Mouse (Mus musculus): ENCODE data around the gene Gm42417. TPM values are rescaled to one million over a fixed set of nuclear protein-coding genes. Genes with fewer than 3 reads are reported as not detected.

Gm42417 gene
- polyA plus RNA-seq, 1 experiment: not detected

DNA sequence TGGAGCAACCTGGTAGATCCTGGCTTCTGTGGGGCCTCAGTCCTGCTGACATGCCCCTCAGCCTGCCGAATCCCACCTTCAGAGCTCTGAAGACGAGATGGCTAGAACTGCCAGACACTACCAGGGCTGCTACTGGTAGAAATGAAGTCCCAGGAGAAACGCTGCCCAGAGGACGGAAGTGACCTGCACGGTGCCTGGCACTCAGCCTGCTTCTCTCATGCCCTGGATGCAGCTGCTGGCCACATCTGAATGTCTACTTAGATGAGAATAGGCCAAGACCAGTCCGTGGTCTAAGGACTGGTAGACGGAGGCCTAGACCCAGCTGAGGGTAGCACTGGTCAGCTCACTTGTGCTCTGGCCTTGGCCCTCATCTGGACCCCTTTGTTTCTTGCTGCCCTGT, 8.3 kb downstream of the Gm42417 start:
- Histone ChIP-seq H3K4me3 (replicated peaks; ENCODE audit: extremely low read depth, low read depth, low read length) (no peak overlapping the region), H3K4me1 (ENCODE audit: control insufficient read depth, insufficient read depth, low read length) (peaks cover 4% of the 10 kb centered on the region; the same call in 1 of the 2 replicates)
- DNase-seq: no peak
- WGBS: 88% methylated on average over 7 of the region's 7 CpGs
- no peak for TF ChIP-seq POLR2A (IDR thresholded peaks at IDR 0.05; ENCODE audit: borderline replicate concordance, extremely low read depth, low read depth, low read length)

- Histone ChIP-seq H3K4me3 (replicated peaks; ENCODE audit: extremely low read depth, low read depth, low read length) (no peak overlapping the region), H3K4me1 (ENCODE audit: control insufficient read depth, insufficient read depth, low read length) (peaks cover 2% of the 10 kb centered on the region; the same call in 1 of the 2 replicates)
- 66% methylated on average over 8 of the region's 8 CpGs for WGBS
- no peak for DNase-seq
- TF ChIP-seq POLR2A (IDR thresholded peaks at IDR 0.05; ENCODE audit: borderline replicate concordance, extremely low read depth, low read depth, low read length) (no peak), CTCF (IDR thresholded peaks at IDR 0.05; ENCODE audit: insufficient read depth, low read length) (no peak)
These were observed 8.7 kb downstream of the Gm42417 start for GRCm38 (mm10) chr1:36530485-36530884.

DNA sequence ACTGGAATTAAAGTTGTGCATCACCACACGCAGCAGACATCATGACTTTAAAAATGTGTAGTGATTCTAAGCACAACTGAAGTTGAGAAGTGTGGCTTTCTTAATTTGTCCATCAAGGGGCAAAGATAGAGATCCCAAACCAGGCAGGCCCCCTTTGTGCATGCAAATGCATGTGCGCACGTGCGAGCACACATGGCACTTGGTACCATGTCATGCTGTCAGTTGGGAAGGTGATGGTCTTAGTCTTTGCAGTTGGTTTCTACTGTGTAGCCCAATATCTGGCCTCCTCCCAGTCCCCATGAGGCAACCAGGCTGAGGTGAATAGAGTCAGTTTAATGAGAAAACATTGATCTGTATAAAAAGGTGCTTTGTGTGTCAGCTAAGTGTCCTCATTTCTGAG, 9.4 kb downstream of the Gm42417 start:
- TF ChIP-seq CTCF (IDR thresholded peaks at IDR 0.05; ENCODE audit: insufficient read depth, low read length) (no peak), POLR2A (IDR thresholded peaks at IDR 0.05; ENCODE audit: borderline replicate concordance, extremely low read depth, low read depth, low read length) (no peak)
- no peak overlapping the region for H3K4me3 ChIP-seq (replicated peaks; ENCODE audit: extremely low read depth, low read depth, low read length)
- H3K4me1 ChIP-seq (ENCODE audit: control insufficient read depth, insufficient read depth, low read length): no peaks in the 10 kb centered on the region
- DNase-seq: no peak
- WGBS: 92% methylated on average over 4 of the region's 4 CpGs

GRCm38 (mm10) chr1:36529274-36529673, 10.0 kb downstream of the Gm42417 start:
- DNase-seq: no peak
- TF ChIP-seq POLR2A (IDR thresholded peaks at IDR 0.05; ENCODE audit: borderline replicate concordance, extremely low read depth, low read depth, low read length) (no peak), CTCF (IDR thresholded peaks at IDR 0.05; ENCODE audit: insufficient read depth, low read length) (no peak)
- Histone ChIP-seq H3K4me1 (ENCODE audit: control insufficient read depth, insufficient read depth, low read length) (no peaks in the 10 kb centered on the region), H3K4me3 (replicated peaks; ENCODE audit: extremely low read depth, low read depth, low read length) (no peak overlapping the region)
- 87% methylated on average over 4 of the region's 4 CpGs for WGBS

DNA sequence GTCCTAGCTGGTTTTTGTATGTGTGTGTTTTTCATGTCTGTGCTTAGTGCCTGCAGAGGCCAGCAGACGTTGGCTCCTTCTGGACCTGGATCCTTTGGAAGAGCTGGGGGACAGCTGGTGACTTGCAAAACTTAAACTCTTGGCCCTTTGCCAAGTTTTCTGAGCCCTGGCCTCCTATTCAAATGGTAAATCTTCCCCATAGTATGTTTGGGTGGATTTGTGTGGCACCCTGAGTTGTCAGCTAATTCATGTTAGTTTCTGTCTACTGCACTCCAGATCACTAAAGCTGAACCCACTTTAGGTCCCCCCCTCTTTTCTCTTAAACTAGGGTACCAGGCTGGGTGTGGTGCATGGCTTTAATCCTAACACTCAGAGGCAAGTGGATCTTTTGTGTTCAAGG, 10.9 kb downstream of the Gm42417 start:
- no peak for DNase-seq
- WGBS: 11% methylated on average over 1 of the region's 1 CpGs
- no peak overlapping the region for H3K4me3 ChIP-seq (replicated peaks; ENCODE audit: extremely low read depth, low read depth, low read length)
- H3K4me1 ChIP-seq (ENCODE audit: control insufficient read depth, insufficient read depth, low read length): no peaks in the 10 kb centered on the region
- TF ChIP-seq POLR2A (IDR thresholded peaks at IDR 0.05; ENCODE audit: borderline replicate concordance, extremely low read depth, low read depth, low read length) (no peak), CTCF (IDR thresholded peaks at IDR 0.05; ENCODE audit: insufficient read depth, low read length) (no peak)

DNA sequence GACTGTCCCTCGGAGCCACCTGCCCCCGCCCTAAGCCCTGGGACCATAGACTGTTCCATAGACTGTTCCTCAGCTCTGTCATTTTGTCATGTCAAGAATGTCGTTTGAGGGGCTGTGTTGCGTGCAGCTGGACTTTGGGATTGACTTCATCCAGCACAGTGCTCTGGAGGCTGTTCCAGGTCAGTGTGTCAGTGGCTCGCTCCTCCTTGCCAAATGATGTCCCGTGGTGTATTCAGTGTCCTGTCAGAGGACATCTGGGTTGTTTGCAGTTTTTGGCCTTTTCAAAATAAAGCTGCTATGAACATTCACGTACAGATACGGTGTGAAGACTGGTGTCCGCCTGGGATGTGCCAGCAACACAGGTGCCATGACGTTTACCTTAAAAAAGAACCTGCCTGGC, 12.3 kb downstream of the Gm42417 start:
- no peak for DNase-seq
- no peak overlapping the region for H3K4me3 ChIP-seq (replicated peaks; ENCODE audit: extremely low read depth, low read depth, low read length)
- WGBS: 83% methylated on average over 10 of the region's 10 CpGs
- H3K4me1 ChIP-seq (ENCODE audit: control insufficient read depth, insufficient read depth, low read length): no peaks in the 10 kb centered on the region
- TF ChIP-seq POLR2A (IDR thresholded peaks at IDR 0.05; ENCODE audit: borderline replicate concordance, extremely low read depth, low read depth, low read length) (no peak), CTCF (IDR thresholded peaks at IDR 0.05; ENCODE audit: insufficient read depth, low read length) (no peak)

- 89% methylated on average over 12 of the region's 12 CpGs for WGBS
- TF ChIP-seq POLR2A (IDR thresholded peaks at IDR 0.05; ENCODE audit: borderline replicate concordance, extremely low read depth, low read depth, low read length) (no peak), CTCF (IDR thresholded peaks at IDR 0.05; ENCODE audit: insufficient read depth, low read length) (no peak)
- Histone ChIP-seq H3K4me1 (ENCODE audit: control insufficient read depth, insufficient read depth, low read length) (no peaks in the 10 kb centered on the region), H3K4me3 (replicated peaks; ENCODE audit: extremely low read depth, low read depth, low read length) (no peak overlapping the region)
- DNase-seq: no peak
These were observed 13.5 kb downstream of the Gm42417 start for GRCm38 (mm10) chr1:36525774-36526173.

- TF ChIP-seq POLR2A (IDR thresholded peaks at IDR 0.05; ENCODE audit: borderline replicate concordance, extremely low read depth, low read depth, low read length) (no peak), CTCF (IDR thresholded peaks at IDR 0.05; ENCODE audit: insufficient read depth, low read length) (no peak)
- 68% methylated on average over 5 of the region's 5 CpGs for WGBS
- no peak overlapping the region for H3K4me3 ChIP-seq (replicated peaks; ENCODE audit: extremely low read depth, low read depth, low read length)
These were observed 15.2 kb downstream of the Gm42417 start for GRCm38 (mm10) chr1:36524058-36524457.

DNA sequence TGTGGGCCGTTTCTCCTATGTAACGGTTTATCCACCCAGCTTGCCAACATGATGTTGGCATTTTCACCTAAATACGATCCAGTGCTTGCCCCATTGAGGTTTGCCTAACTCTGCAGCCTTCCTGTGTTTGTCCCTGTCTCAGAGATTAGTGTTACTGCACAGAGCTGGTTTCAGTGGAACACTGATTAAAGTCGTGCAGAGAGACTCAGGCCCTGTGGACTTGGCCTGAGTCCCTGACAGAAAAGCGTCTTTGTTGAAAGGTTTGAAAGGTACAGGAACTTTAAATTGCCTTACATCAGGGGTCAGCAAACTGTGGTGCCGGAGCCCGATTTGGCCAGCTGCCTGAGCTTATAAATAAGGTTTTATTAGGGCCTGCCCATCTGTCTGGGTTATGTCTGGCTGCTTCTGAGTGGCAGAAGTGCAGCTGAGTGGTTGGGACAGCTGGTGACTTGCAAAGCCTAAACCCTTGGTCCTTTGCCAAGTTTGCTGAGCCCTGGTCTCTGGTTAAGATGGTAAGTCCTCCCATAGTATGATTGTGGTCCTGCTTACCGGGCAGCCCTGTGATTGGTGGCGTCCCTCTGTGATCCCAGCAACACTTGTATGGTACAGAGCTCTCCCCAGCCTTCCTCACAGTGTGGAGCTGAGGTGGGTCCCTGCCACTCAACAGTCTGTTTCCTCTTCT, 15.8 kb downstream of the Gm42417 start:
- no peak for TF ChIP-seq CTCF (IDR thresholded peaks at IDR 0.05; ENCODE audit: insufficient read depth, low read length)
- no peak for TF ChIP-seq POLR2A (IDR thresholded peaks at IDR 0.05; ENCODE audit: borderline replicate concordance, extremely low read depth, low read depth, low read length)
- 70% methylated on average over 9 of the region's 9 CpGs for WGBS
- no peak overlapping the region for H3K4me3 ChIP-seq (replicated peaks; ENCODE audit: extremely low read depth, low read depth, low read length)
- no peak for DNase-seq
- H3K4me1 ChIP-seq (ENCODE audit: control insufficient read depth, insufficient read depth, low read length): no peaks in the 10 kb centered on the region

More at GRCm38 (mm10) chr1:36524058-36524457, 15.2 kb downstream of the Gm42417 start:
- H3K4me1 ChIP-seq (ENCODE audit: control insufficient read depth, insufficient read depth, low read length): no peaks in the 10 kb centered on the region
- DNase-seq: no peak

- no peaks in the 10 kb centered on the region for H3K4me1 ChIP-seq (ENCODE audit: control insufficient read depth, insufficient read depth, low read length)
- TF ChIP-seq CTCF (IDR thresholded peaks at IDR 0.05; ENCODE audit: insufficient read depth, low read length): no peak
- TF ChIP-seq POLR2A (IDR thresholded peaks at IDR 0.05; ENCODE audit: borderline replicate concordance, extremely low read depth, low read depth, low read length): no peak
- DNase-seq: no peak
- WGBS: 95% methylated on average over 7 of the region's 7 CpGs
- H3K4me3 ChIP-seq (replicated peaks; ENCODE audit: extremely low read depth, low read depth, low read length): no peak overlapping the region
These were observed 17.0 kb downstream of the Gm42417 start for GRCm38 (mm10) chr1:36522210-36522609.
